Comparison of ENCODE assay signal across 29 mouse cellular contexts in the genomic region with DNA sequence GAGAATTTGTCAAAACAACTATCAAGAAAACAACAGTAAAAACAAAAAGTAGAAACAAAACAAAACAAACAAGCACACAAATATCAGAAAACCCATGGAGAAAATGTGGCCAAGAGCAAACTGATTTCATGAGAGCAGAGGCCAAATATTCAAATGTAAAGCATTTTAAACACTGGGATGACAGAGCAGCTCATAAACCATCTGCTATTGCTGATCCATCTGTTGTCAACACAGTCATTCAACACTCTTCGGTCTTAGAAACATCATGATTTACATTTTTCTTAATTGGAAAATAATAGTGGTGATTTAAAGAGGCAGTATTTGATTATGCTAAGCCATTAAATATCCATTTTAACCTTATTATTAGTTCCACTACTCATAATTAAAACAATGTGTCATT.
A peak's percentile ranks its signal among the peaks of the same experiment; 100 is the strongest.
DNase-seq lines count a peak whose midpoint lies in the region; ATAC-seq and TF ChIP-seq lines count a peak whose summit lies in the region.
"Had no signal": no experiment of that assay in that cellular context is flagged by ENCODE, and none has a peak within 500 bp of the region (broad histone marks: within the 10 kb centered on the region; RNA-seq: fewer than 3 reads in every experiment).

No protein-coding gene starts in this region.

- no peak for TF ChIP-seq CTCF in brain, embryonic 14.5 days (IDR thresholded peaks at IDR 0.05; ENCODE audit: borderline replicate concordance, extremely low read depth, insufficient read depth, insufficient read length)

- no peaks in the 10 kb centered on the region for H3K36me3 ChIP-seq in hindbrain, embryonic 14.5 days (replicated peaks; ENCODE audit: control insufficient read depth, insufficient read depth)
- H3K36me3 ChIP-seq in hindbrain, embryonic 10.5 days: no peaks in the 10 kb centered on the region
- H3K36me3 ChIP-seq: embryonic facial prominence, embryonic 13.5 days; heart, embryonic 10.5 days; heart, embryonic 15.5 days; hindbrain, embryonic 15.5 days; kidney, embryonic 15.5 days; limb, embryonic 12.5 days; liver, embryonic 15.5 days; midbrain, embryonic 15.5 days; neural tube, embryonic 12.5 days had no signal

- no peak for TF ChIP-seq POLR2A in brain, embryonic 14.5 days (IDR thresholded peaks at IDR 0.05; ENCODE audit: borderline replicate concordance, extremely low read depth, insufficient read depth, insufficient read length, poor library complexity, severe bottlenecking)

- no peaks in the 10 kb centered on the region for H3K27me3 ChIP-seq in hindbrain, embryonic 14.5 days (ENCODE audit: control insufficient read depth, insufficient read depth, low read length)
- H3K27me3 ChIP-seq in hindbrain, embryonic 10.5 days (ENCODE audit: insufficient read depth, poor library complexity, severe bottlenecking): no peaks in the 10 kb centered on the region
- H3K27me3 ChIP-seq: embryonic facial prominence, embryonic 13.5 days; heart, embryonic 15.5 days; hindbrain, embryonic 15.5 days; kidney, embryonic 15.5 days; limb, embryonic 12.5 days; liver, embryonic 15.5 days; midbrain, embryonic 15.5 days; neural tube, embryonic 12.5 days had no signal

- no peaks in the 10 kb centered on the region for H3K9me3 ChIP-seq in hindbrain, embryonic 14.5 days (ENCODE audit: control insufficient read depth, low read length)
- H3K9me3 ChIP-seq in hindbrain, embryonic 10.5 days: no peaks in the 10 kb centered on the region
- H3K9me3 ChIP-seq: embryonic facial prominence, embryonic 13.5 days; heart, embryonic 10.5 days; heart, embryonic 15.5 days; hindbrain, embryonic 15.5 days; kidney, embryonic 15.5 days; limb, embryonic 12.5 days; liver, embryonic 15.5 days; midbrain, embryonic 15.5 days; neural tube, embryonic 12.5 days had no signal

- no peak overlapping the region for H3K4me2 ChIP-seq in hindbrain, embryonic 14.5 days (replicated peaks)
- H3K4me2 ChIP-seq: embryonic facial prominence, embryonic 13.5 days; heart, embryonic 15.5 days; hindbrain, embryonic 15.5 days; kidney, embryonic 15.5 days; limb, embryonic 12.5 days; liver, embryonic 15.5 days; lung, embryonic 14.5 days; midbrain, embryonic 15.5 days; neural tube, embryonic 12.5 days had no signal

- H3K27ac ChIP-seq in hindbrain, embryonic 14.5 days: no peak overlapping the region
- H3K27ac ChIP-seq in hindbrain, embryonic 10.5 days: no peak overlapping the region
- H3K27ac ChIP-seq: embryonic facial prominence, embryonic 13.5 days; heart, embryonic 10.5 days; heart, embryonic 15.5 days; hindbrain, embryonic 15.5 days; kidney, embryonic 15.5 days; limb, embryonic 12.5 days; liver, embryonic 15.5 days; midbrain, embryonic 15.5 days; neural tube, embryonic 12.5 days; stomach, postnatal 0 days had no signal

- WGBS in hindbrain, embryonic 14.5 days: 41% methylated on average over 1 of the region's 1 CpGs
- WGBS in hindbrain, embryonic 10.5 days: 75% methylated on average over 1 of the region's 1 CpGs

- H3K4me3 ChIP-seq in hindbrain, embryonic 14.5 days (replicated peaks; ENCODE audit: low read length): no peak overlapping the region
- no peak overlapping the region for H3K4me3 ChIP-seq in hindbrain, embryonic 10.5 days
- H3K4me3 ChIP-seq: embryonic facial prominence, embryonic 13.5 days; heart, embryonic 10.5 days; heart, embryonic 15.5 days; hindbrain, embryonic 15.5 days; kidney, embryonic 15.5 days; limb, embryonic 12.5 days; liver, embryonic 15.5 days; midbrain, embryonic 15.5 days; neural tube, embryonic 12.5 days had no signal

- DNase-seq in hindbrain, embryonic 14.5 days (ENCODE audit: low spot score): peak; percentile 32
- DNase-seq in hindbrain, embryonic 10.5 days (ENCODE audit: low spot score): no peak
- peak; percentile 25 for DNase-seq in brain, adult 2 months (ENCODE audit: low read depth, low spot score)
- peak; percentile 84 for DNase-seq in brain, embryonic 14.5 days (ENCODE audit: low read depth)
- peak; percentile 3 to 8 for DNase-seq in layer of hippocampus, adult 8-10 months (ENCODE audit: low spot score in 2 of 2)
- DNase-seq in thymus, postnatal 36 days: no peak
- DNase-seq in heart, adult 18-20 months: no peak
- DNase-seq: adrenal gland, postnatal 25 days; B cell, adult 2 months; cerebellum, adult 9-10 months; gastrocnemius, postnatal 14 days; heart, postnatal 36 days; kidney, adult 18-20 months; kidney, postnatal 36 days; lung, embryonic 14.5 days; lung, postnatal 14 days; right cerebral cortex, postnatal 4 days; thymus, adult 2 months; thymus, postnatal 4 days had no signal

- H3K9ac ChIP-seq in hindbrain, embryonic 14.5 days: no peak overlapping the region
- H3K9ac ChIP-seq: embryonic facial prominence, embryonic 13.5 days; heart, embryonic 15.5 days; hindbrain, embryonic 15.5 days; kidney, embryonic 15.5 days; limb, embryonic 12.5 days; liver, embryonic 15.5 days; lung, embryonic 14.5 days; midbrain, embryonic 15.5 days; neural tube, embryonic 12.5 days had no signal

- H3K4me1 ChIP-seq in hindbrain, embryonic 14.5 days (replicated peaks; ENCODE audit: control insufficient read depth, insufficient read depth, low read length): no peaks in the 10 kb centered on the region
- no peaks in the 10 kb centered on the region for H3K4me1 ChIP-seq in hindbrain, embryonic 10.5 days (replicated peaks)
- H3K4me1 ChIP-seq: embryonic facial prominence, embryonic 13.5 days; heart, embryonic 10.5 days; heart, embryonic 15.5 days; hindbrain, embryonic 15.5 days; kidney, embryonic 15.5 days; limb, embryonic 12.5 days; liver, embryonic 15.5 days; midbrain, embryonic 15.5 days; neural tube, embryonic 12.5 days had no signal

- ATAC-seq in hindbrain, embryonic 14.5 days (ENCODE audit: low FRiP score): no peak
- ATAC-seq: midbrain, embryonic 15.5 days had no signal

Comparison
In these comparisons a context has a peak if more than half of its experiments do, and no peak if none do; other contexts are left out.
1. DNase-seq: peak in hindbrain, embryonic 14.5 days (single experiment), brain, adult 2 months (single experiment), brain, embryonic 14.5 days (single experiment) and layer of hippocampus, adult 8-10 months (2 of 2); none in hindbrain, embryonic 10.5 days (single experiment), thymus, postnatal 36 days (0 of 2) and heart, adult 18-20 months (0 of 2).